Mouse (Mus musculus) heart, embryonic 15.5 days (tissue): ENCODE measurements around the gene Heatr6. TPM values are rescaled to one million over a fixed set of nuclear protein-coding genes. Genes with fewer than 3 reads are reported as not detected.

Experiments used
- ATAC-seq: fragments of 200-750 bp; cut with Nextera tagmentation; replicated peaks from 2 replicates; pipeline ENCODE4 v1.8.0; 2017; ENCODE audit warnings: low read depth, moderate TSS enrichment; ENCODE audit not compliant: insufficient number of reproducible peaks, insufficient read depth, low FRiP score
- H3K27ac ChIP-seq: fragments of 300-500 bp; sonication (generic); 2 replicates; pipeline ENCODE4 v1.5.1; 2015; ENCODE audit warnings: mild to moderate bottlenecking, inconsistent platforms
- H3K27me3 ChIP-seq: fragments of 300-500 bp; sonication (generic); 2 replicates; pipeline ENCODE4 v1.6.1; 2015; ENCODE audit warnings: inconsistent platforms
- H3K36me3 ChIP-seq: fragments of 300-500 bp; sonication (generic); 2 replicates; pipeline ENCODE4 v1.6.1; 2015; ENCODE audit warnings: mild to moderate bottlenecking, inconsistent platforms
- H3K4me1 ChIP-seq: fragments of 300-500 bp; sonication (generic); replicated peaks from 2 replicates; pipeline ENCODE4 v1.6.1; 2015; ENCODE audit warnings: inconsistent platforms
- H3K4me2 ChIP-seq: fragments of 300-500 bp; sonication (generic); 2 replicates; pipeline ENCODE4 v1.6.1; 2015; ENCODE audit warnings: inconsistent platforms, mild to moderate bottlenecking, moderate library complexity
- H3K4me3 ChIP-seq: fragments of 300-500 bp; sonication (generic); 2 replicates; pipeline ENCODE4 v1.5.1; 2015; ENCODE audit warnings: mild to moderate bottlenecking, inconsistent platforms
- H3K9ac ChIP-seq: fragments of 300-500 bp; sonication (generic); 2 replicates; pipeline ENCODE4 v1.6.1; 2015; ENCODE audit warnings: mild to moderate bottlenecking, inconsistent platforms
- H3K9me3 ChIP-seq: fragments of 300-500 bp; sonication (generic); replicated peaks from 2 replicates; pipeline ENCODE4 v1.6.1; 2016; ENCODE audit warnings: inconsistent platforms
- WGBS: fragments of 180-500 bp; shearing (Covaris S2); methylation state at CpG from one replicate; pipeline ENCODE4 v1.1.7; 2015; ENCODE audit warnings: mixed read lengths; 5-methylcytosine and 5-hydroxymethylcytosine counted together
- polyA plus RNA-seq: library from polyadenylated mRNA; unstranded; fragments of >200 nt; fragmentation: Nextera tagmentation; extraction: Ambion mirVana; gene quantifications from 2 replicates; pipeline ENCODE4 v1.2.1, GENCODE M21; 2015

The Heatr6 gene
- polyA plus RNA-seq, 1 experiment from 2014 or later: 13.2 TPM

DNA sequence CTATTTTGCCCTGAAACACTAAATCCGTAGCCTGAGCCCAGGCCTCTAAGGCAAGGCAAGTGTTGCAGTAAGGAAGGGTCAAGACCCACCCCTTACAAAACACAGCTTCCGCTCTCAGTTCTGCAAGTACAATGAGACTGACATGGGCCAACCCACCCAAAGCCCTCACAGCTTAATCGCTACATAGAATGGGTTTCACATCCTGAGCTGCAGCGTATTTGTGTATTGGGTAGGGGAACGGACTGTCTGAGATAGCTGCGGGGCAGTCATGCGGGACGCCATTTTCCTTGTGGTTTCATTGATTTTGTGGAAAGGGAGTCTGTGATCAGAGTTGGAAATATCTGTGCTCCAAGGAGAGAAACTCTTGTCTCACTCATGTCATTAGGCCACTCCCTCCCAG, 56.9 kb downstream of the Heatr6 start:
- 87% methylated on average over 8 of the region's 8 CpGs for WGBS
- Histone ChIP-seq H3K4me2 (no peak overlapping the region), H3K36me3 (no peaks in the 10 kb centered on the region), H3K27ac (no peak overlapping the region), H3K4me1 (no peaks in the 10 kb centered on the region), H3K9me3 (no peaks in the 10 kb centered on the region), H3K27me3 (0 out of 2 replicates have a peak, but pooled peaks cover 3% of the 10 kb centered on the region), H3K9ac (no peak overlapping the region), H3K4me3 (no peak overlapping the region)
- no peak for ATAC-seq

DNA sequence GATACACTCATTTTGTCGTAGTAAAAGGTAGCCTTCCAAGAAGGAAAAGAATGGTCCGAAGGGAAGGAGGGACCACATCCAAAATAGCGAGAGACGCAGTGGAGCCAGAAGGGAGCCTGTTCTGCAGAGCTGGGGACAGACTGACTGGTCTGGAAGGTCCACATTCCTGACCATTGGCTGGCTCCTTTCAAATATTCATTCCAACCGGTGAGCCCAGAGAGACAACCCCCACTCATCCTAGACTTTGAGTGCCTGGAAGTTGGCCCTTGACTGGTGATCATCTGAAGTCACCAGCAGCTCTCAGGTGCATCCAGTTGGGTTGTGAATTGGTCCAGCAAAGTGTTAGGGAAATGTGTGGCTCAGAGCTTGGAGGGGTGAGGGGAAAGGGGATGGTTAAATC, 61.7 kb downstream of the Heatr6 start:
- H3K4me1 ChIP-seq: no peaks in the 10 kb centered on the region
- H3K36me3 ChIP-seq: no peaks in the 10 kb centered on the region
- no peak overlapping the region for H3K4me3 ChIP-seq
- H3K27me3 ChIP-seq: peaks cover 18% of the 10 kb centered on the region
- no peak overlapping the region for H3K27ac ChIP-seq
- WGBS: 72% methylated on average over 5 of the region's 5 CpGs
- H3K9ac ChIP-seq: no peak overlapping the region
- no peaks in the 10 kb centered on the region for H3K9me3 ChIP-seq
- ATAC-seq: no peak
- H3K4me2 ChIP-seq: no peak overlapping the region

- no peak overlapping the region for H3K4me2 ChIP-seq
- no peak for ATAC-seq
- H3K9ac ChIP-seq: no peak overlapping the region
- H3K9me3 ChIP-seq: no peaks in the 10 kb centered on the region
- H3K4me1 ChIP-seq: no peaks in the 10 kb centered on the region
- no peaks in the 10 kb centered on the region for H3K36me3 ChIP-seq
- H3K27me3 ChIP-seq: peaks cover 18% of the 10 kb centered on the region
- WGBS: 11% methylated on average over 9 of the region's 9 CpGs
- H3K27ac ChIP-seq: no peak overlapping the region
- no peak overlapping the region for H3K4me3 ChIP-seq
Observed at GRCm38 (mm10) chr11:83815628-83816027, 62.1 kb downstream of the Heatr6 start.

GRCm38 (mm10) chr11:83817048-83817447, 63.6 kb downstream of the Heatr6 start:
- Histone ChIP-seq H3K4me3 (no peak overlapping the region), H3K9me3 (no peaks in the 10 kb centered on the region), H3K4me2 (no peak overlapping the region), H3K27me3 (peaks cover 15% of the 10 kb centered on the region), H3K9ac (no peak overlapping the region), H3K36me3 (no peaks in the 10 kb centered on the region), H3K27ac (no peak overlapping the region), H3K4me1 (no peaks in the 10 kb centered on the region)
- no peak for ATAC-seq
- WGBS: 68% methylated on average over 6 of the region's 6 CpGs

DNA sequence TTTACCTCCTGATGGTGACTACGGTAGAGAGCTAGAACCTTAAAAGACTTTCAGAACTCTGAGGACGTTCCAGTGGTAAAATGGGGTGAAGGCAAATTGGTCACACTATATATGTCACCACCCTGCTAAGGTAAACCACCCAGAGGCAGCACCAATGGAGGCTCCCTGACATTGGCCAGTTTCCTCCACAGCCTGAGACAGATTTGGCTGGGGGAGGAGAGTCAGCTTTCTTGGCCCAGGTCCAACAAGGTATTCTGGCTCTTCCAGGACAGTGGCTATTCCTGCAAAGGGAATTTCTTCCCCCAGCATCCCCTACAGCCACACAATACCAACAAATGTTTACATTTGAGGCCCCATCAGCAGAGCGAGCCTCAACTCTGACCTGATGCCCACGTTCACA, 64.5 kb downstream of the Heatr6 start:
- H3K4me2 ChIP-seq: no peak overlapping the region
- no peak overlapping the region for H3K27ac ChIP-seq
- ATAC-seq: no peak
- no peaks in the 10 kb centered on the region for H3K4me1 ChIP-seq
- no peaks in the 10 kb centered on the region for H3K36me3 ChIP-seq
- H3K9me3 ChIP-seq: no peaks in the 10 kb centered on the region
- peaks cover 15% of the 10 kb centered on the region for H3K27me3 ChIP-seq
- H3K4me3 ChIP-seq: no peak overlapping the region
- 58% methylated on average over 4 of the region's 4 CpGs for WGBS
- H3K9ac ChIP-seq: no peak overlapping the region

DNA sequence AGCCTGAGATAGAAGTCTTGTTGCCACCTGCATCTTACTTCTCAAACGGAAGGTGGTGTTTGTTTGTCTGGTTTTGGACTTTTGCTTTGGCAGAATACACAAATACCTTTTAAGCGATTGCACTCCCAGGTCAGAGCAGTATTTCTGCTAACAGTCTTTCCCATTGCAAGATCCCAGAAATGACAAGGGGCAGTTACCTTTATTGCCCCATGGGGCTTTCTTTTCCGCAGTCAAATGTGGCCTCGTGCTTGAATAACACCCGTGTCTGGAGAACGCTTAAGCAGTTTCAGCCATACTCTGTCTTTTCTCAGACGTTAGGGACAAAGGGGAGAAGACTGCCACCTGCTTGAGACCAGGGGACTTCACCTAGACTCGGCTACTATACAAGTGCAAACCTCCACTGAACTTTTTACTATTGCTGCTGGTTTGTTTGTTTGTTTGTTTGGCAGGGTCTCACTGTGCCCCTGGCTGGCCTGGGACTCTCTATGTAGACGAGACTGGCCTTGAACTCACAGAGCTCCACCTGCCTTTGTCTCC, 65.2 kb downstream of the Heatr6 start:
- no peak overlapping the region for H3K9ac ChIP-seq
- H3K4me1 ChIP-seq: no peaks in the 10 kb centered on the region
- H3K27ac ChIP-seq: no peak overlapping the region
- H3K27me3 ChIP-seq: peaks cover 15% of the 10 kb centered on the region
- no peaks in the 10 kb centered on the region for H3K9me3 ChIP-seq
- no peak for ATAC-seq
- WGBS: 60% methylated on average over 9 of the region's 9 CpGs
- H3K4me2 ChIP-seq: no peak overlapping the region
- no peak overlapping the region for H3K4me3 ChIP-seq
- no peaks in the 10 kb centered on the region for H3K36me3 ChIP-seq

DNA sequence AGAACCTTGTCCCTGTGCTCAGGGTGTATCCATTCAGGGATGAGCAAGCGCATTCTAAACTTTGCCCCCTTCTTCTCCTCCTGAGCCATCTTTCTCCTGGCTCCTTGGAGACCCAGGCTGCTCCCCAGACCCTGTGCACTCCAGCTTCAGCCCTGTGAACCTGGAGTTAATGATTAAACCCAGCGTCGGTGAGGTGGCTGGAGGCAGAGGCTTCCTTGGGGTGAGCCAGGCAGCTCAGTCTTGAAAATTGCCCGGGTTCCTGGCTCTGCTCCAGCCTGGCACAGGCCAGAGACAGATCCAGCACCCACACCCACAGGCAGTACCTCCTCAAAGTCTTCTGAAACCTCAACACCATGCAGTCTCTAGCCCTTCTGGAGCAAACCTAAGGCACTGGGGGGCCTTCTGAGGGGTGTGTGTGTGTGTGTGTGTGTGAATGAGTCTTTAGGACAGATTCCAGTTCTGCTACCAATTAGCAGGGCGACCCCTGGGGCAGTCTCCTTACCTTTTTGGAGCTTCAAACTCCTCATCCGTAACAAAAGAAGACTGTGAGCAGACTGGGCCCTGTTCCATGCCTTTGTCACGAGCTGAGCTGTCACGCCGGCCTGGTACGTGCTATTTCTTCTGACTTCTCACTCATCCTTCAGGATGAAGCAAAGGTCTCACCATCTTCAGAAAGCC, 66.4 kb downstream of the Heatr6 start:
- no peaks in the 10 kb centered on the region for H3K4me1 ChIP-seq
- no peak overlapping the region for H3K27ac ChIP-seq
- no peaks in the 10 kb centered on the region for H3K9me3 ChIP-seq
- ATAC-seq: no peak
- H3K4me3 ChIP-seq: no peak overlapping the region
- no peak overlapping the region for H3K9ac ChIP-seq
- 63% methylated on average over 10 of the region's 10 CpGs for WGBS
- no peaks in the 10 kb centered on the region for H3K36me3 ChIP-seq
- peaks cover 15% of the 10 kb centered on the region for H3K27me3 ChIP-seq
- H3K4me2 ChIP-seq: no peak overlapping the region

- Histone ChIP-seq H3K9ac (no peak overlapping the region), H3K4me1 (no peaks in the 10 kb centered on the region), H3K27ac (no peak overlapping the region), H3K36me3 (no peaks in the 10 kb centered on the region), H3K4me2 (no peak overlapping the region), H3K9me3 (no peaks in the 10 kb centered on the region), H3K4me3 (no peak overlapping the region), H3K27me3 (peaks cover 2% of the 10 kb centered on the region; the same call in 1 of the 2 replicates)
- ATAC-seq: no peak
- 83% methylated on average over 3 of the region's 3 CpGs for WGBS
Observed at GRCm38 (mm10) chr11:83826142-83826541, 72.6 kb downstream of the Heatr6 start.

DNA sequence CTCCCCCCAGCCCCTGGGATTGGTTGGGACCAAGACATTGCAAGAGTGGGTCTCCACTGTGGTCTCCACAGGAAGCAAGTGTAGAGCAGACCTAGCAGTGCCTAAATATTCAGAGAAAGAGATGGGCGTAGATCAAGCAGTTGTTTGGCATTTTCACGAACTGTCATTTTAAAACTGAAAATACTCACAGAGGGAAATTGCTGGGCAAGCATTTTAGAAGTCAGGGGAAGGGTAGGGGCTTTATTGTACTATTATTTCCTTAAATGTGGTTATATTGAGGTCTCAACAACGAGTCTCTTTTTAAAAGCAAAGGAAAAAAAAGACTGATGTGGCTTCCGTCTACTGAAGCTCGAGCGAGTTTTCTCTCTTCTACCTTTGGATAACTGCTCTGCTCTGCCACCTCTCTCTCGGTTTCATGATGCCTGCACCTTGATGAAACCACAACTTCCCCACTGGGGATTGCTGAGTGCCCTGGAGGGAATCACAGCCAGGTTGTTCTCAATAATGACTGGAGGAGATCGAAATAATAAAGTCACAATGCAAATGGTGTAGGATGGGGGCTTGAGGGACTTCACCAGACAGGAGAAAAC, 75.2 kb downstream of the Heatr6 start:
- 72% methylated on average over 8 of the region's 8 CpGs for WGBS
- Histone ChIP-seq H3K9ac (no peak overlapping the region), H3K4me3 (no peak overlapping the region), H3K4me2 (no peak overlapping the region), H3K27me3 (peaks cover 2% of the 10 kb centered on the region; the same call in 1 of the 2 replicates), H3K27ac (no peak overlapping the region), H3K36me3 (no peaks in the 10 kb centered on the region), H3K4me1 (no peaks in the 10 kb centered on the region), H3K9me3 (no peaks in the 10 kb centered on the region)
- no peak for ATAC-seq

GRCm38 (mm10) chr11:83832389-83832788, 78.9 kb downstream of the Heatr6 start:
- Histone ChIP-seq H3K36me3 (no peaks in the 10 kb centered on the region), H3K9ac (no peak overlapping the region), H3K4me1 (no peaks in the 10 kb centered on the region), H3K27me3 (peaks cover 5% of the 10 kb centered on the region; the same call in 1 of the 2 replicates), H3K4me3 (no peak overlapping the region), H3K9me3 (no peaks in the 10 kb centered on the region), H3K4me2 (no peak overlapping the region), H3K27ac (no peak overlapping the region)
- no peak for ATAC-seq
- WGBS: 39% methylated on average over 8 of the region's 8 CpGs
